Mouse (Mus musculus): ENCODE results near the gene Rgl1.

The Rgl1 gene

GRCm38 (mm10) chr1:152766032-152766772, at the start of gene Rgl1, which contains the start of gene Arpc5:
TSS of gene Rgl1 (minus strand) at chr1:152766351.
TSS of gene Arpc5 (plus strand) at chr1:152766542.
- peak; percentile 97 for DNase-seq (ENCODE audit: low spot score)

DNA sequence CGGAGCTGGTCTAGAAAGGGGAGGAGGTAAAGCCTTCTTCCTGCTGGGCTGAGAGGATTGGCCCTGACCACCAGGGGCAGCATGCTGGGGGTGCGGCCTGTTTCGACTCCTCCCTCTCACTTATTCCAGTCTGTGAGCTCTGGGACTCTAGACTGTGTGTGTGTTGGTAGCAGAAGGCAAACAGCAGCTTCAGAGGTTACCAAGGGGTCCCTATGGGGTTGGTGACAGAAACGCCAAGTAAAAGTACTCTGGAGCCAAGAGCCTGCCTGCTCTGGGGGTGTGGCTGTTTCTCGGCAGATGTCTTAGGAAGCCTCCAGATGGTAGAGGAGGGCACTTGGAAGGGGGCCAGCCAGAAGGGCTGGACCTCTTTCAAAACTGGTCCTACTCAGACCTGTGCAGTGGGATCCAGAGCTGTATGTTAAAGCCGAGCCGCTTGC, 49.1 kb upstream of the Rgl1 start:
- DNase-seq (ENCODE audit: low spot score): no peak

DNA sequence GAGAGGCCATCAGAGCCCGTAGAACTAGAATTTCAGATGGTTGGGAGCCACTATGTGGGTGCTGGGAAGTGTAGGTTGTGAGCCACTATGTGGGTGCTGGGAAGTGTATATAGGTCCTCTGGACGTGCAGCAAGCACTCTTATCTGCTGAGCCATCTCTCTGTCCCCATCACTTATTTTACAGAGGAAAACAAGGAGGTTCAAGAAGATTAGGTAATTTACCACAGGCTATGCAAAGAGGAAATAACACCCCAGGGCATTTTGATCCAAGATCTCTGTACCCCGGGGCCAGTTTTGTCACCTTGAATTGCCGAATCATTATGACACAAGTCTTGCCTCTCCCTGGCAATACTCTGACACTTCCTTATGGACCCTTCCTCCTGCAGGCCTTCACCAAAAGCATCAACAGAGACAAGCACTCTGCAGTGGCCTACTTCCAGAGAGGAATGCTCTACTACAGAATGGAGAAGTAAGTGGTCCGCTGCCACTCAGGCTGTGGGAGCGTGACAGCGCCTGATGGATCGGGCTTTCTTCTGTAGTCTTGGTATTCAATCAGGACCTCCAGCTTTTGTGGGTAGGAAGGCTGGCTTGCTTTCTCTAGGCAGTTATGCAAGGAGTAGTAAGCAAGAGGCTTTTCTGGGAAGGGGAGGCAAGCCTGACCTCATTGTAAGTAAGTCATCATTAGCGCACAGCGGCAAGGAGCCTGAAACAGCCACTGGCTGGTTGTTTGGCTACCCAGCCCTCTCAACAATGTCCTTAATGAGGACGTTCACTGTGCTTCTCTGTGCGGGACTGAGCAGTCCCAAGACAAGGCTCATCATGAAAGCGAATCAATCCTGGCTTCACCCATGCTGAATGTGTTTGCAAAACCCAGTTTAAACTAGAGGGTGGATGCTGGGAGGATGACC, 44.6 kb upstream of the Rgl1 start:
- no peak for DNase-seq (ENCODE audit: low spot score)

- no peak for DNase-seq (ENCODE audit: low spot score)
Measured at GRCm38 (mm10) chr1:152809541-152810252, 43.5 kb upstream of the Rgl1 start.

GRCm38 (mm10) chr1:152808392-152808680, 42.2 kb upstream of the Rgl1 start:
- DNase-seq (ENCODE audit: low spot score): no peak

DNA sequence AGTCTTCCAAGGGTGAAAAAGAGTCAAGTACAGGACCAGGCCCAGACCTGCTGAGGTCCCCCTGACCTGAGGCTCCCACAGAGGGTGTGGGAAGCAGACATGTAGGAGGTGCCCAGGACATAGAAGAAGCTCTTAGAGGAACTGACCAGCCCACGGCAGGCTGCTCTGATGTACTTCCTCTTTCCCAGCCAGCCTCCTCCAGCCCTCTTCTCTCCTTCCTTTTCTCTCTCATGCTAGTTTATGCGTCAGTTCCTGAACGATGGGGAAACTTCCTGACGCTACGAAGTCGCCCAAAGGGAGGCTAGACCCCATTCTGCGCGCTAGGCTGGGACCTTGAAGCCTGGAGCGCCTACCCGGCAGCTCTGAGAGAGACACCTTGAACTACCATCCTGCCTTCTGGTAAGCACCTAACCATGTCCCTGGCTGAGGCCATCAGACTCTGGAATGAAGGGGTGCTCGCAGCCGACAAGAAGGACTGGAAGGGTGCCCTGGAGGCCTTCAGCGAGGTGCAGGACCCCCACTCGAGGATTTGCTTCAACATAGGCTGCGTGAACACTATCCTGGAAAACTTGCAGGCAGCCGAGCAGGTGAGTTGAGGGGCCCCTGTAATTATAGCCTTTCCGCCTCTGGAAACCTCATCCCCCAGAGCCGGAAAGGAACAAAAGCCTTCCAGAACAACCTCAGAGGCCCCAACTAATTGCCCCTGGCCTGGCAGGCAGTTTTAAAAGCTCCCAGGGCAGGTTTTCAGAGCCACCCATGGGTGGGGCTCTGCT, 41.7 kb upstream of the Rgl1 start:
- DNase-seq (ENCODE audit: low spot score): no peak

- DNase-seq (ENCODE audit: low spot score): no peak
Measured at GRCm38 (mm10) chr1:152804907-152805306, 38.8 kb upstream of the Rgl1 start.

DNA sequence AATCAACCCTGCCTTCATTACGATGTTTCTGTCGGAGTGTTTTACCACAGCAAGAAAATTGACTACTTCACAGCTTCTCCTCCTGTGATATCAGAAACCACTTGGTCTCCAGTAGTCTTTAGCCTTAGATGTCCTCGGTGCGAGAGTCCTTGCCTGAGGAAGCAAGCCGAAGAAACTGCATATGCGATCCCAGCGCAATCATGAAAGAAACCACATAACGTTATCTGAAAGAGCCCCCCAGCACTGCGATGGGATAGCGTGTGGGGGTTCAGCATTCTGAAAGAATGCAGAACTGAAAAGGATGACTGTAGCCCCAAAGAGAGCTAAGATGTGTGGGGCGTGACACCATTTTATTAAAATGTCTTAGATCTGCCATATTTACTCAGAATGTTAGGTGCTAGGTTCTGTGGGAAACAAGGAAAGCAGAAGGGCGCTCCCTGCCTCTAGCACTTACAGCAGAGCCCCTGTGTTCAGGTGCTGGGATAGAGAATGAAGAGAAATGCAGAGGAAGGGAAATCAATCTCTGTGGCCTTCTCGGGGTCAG, 34.6 kb upstream of the Rgl1 start:
- DNase-seq (ENCODE audit: low spot score): no peak

DNA sequence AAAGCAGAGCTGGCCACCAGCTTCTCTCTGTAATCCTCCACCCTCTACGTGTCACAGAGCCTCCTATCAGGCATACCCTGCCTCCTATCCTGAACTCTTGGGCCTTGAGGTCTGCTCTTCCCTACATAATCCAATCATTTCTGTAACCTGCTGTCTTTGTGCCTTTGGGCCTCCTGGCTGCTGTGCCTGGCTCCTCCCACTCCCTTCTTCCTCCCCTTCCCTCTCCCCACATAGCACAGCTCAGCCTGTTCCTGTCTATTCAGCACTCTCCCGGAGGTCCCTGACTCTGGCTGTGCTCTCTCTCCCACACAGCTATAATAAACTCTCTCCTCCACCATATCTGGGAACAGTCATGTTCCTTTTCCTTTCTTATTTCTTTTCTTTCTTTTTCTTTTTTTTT, 33.7 kb upstream of the Rgl1 start, which contains the start of gene Ncf2:
Gene Ncf2, plus strand, starts transcription at position 298 of the 400 bp plus-strand sequence.
- DNase-seq (ENCODE audit: low spot score): peak; percentile 73

- no peak for DNase-seq (ENCODE audit: low spot score)
Measured at GRCm38 (mm10) chr1:152798125-152798524, 32.0 kb upstream of the Rgl1 start.

- no peak for DNase-seq (ENCODE audit: low spot score)
Measured at GRCm38 (mm10) chr1:152796683-152797263, 30.6 kb upstream of the Rgl1 start.

DNA sequence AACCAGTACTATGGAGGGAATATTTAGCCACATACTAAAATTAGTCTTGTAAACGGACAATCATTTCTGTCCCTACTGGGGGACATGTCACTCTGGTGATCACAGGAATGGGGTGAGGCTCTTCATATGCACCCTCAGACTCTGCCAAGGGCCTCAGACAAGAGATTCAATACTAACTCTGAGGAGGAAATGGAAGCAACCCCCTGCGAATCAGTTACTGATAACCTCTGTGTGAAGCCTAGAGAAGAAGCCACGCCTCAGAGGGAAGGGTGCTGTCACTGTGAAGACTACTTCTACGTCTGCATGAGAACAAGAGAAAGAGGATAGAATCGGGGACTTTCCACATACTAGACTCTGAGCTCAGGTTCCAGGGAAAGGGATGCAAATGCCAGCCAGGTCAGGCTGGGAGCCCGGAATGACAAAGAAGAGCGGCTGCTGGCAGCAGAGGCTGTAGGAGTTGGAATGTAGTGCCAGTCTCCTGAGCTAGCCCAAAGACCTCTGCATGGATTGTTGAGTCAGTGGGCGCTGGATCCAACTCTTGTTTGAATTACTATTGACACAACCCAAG, 29.6 kb upstream of the Rgl1 start:
- DNase-seq (ENCODE audit: low spot score): no peak

DNA sequence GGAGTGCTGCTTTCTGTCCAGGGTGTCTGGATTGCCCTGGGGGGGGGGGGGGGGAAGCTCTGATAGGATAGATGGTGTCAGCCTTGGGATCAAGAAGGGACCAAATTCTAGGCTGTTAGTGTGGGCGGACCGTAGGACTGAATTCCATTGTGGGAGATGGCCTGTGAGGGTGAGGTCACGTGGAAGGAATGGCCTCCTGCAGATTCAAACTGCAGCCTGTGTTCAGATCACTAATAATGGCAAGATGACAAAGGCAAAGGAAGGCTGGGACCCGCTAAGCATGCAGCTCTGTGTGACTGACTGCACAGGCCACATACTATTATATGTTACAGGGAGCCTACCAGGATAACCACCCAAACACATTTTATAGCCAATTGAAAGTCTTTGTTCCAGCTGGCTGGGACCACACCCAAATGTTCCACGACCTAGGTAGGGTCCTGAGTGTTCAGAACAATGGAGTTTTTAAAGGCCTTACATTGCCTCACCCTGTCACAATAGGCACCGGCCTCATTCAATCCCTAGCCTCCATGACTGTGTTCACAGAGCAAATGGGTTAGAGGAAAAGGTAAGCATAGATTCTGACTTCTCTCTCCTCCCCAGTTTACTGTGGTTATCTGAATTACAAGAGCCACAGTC, 27.5 kb upstream of the Rgl1 start:
- DNase-seq (ENCODE audit: low spot score): no peak

GRCm38 (mm10) chr1:152792736-152793494, 26.8 kb upstream of the Rgl1 start:
- no peak for DNase-seq (ENCODE audit: low spot score)

DNA sequence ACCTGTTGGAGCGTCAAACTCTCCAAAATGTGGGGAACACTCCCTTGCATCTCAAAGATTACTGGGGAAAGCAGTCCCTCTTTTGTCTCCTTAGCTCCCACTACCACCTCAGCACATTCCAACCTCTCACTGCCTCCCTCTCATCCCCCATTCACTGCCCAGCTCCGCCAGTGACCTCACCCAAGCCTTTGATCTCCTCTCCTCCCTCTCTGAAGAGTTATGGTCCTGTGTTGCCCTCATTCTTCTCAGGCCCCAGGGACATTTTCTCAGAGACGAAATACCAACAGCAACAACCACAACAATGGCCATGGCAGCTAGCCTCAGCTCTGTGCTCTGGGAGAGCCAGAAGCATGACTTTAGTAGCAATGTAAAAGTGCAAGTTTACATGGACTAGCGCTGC, 25.1 kb upstream of the Rgl1 start:
- DNase-seq (ENCODE audit: low spot score): peak; percentile 66

DNA sequence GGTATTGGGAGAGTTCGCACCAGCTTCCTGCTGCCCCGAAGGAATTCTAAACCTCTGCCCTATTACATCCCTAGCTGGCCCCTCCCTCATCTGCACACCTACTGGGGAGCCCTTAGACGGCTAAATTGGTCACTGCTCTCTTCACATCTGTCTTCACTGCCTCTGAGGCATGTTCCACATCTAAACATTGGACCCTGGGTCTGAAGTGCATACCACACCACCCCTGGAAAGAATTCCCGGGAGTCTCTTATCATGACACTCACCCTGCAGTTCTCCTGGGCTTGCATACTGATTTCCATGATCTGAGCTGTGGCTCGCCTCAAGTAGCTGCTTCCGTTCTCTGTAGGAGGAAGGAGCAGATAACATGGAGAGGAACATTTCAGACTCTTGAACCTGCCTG, 24.7 kb upstream of the Rgl1 start:
- peak; percentile 77 for DNase-seq (ENCODE audit: low spot score)

GRCm38 (mm10) chr1:152790254-152790653, 24.1 kb upstream of the Rgl1 start:
- DNase-seq (ENCODE audit: low spot score): peak; percentile 75

- peak; percentile 90 for DNase-seq (ENCODE audit: low spot score)
Measured at GRCm38 (mm10) chr1:152788121-152788660, 22.0 kb upstream of the Rgl1 start.

DNA sequence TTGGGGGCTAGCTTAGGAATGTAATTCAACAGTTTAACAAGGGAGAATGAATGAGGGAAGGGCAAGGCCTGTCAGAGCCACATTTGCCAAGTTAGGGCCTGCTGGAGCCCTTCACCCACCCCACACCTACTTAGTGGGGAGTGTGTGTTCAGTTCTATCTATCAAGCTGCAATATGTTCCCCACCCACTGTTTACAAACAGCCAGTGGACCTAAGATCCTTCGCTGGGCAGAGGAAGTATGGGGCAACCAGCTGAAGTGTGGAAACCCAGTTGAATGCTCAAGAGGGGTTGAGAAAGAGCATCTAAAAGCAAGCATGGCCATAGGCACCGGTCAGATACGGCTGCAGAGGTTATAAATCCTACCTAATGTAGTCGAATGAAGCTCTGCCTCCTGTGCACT, 20.8 kb upstream of the Rgl1 start:
- DNase-seq (ENCODE audit: low spot score): no peak

Measured in yolk sac, embryonic 10.5 days (tissue).